Mouse (Mus musculus) intestine, embryonic 14.5 days (tissue): ENCODE results near the gene Smtnl1. TPM values are rescaled to one million over a fixed set of nuclear protein-coding genes. Genes with fewer than 3 reads are reported as not detected.

Experiments
- ATAC-seq: fragments of 200-750 bp; cut with Nextera tagmentation; replicated peaks from 2 replicates; pipeline ENCODE4 v1.8.0; 2017; ENCODE audit warnings: low read depth, moderate number of reproducible peaks, moderate TSS enrichment, moderate library complexity; ENCODE audit not compliant: low FRiP score, low TSS enrichment
- DNase-seq: peaks from one replicate; pipeline ENCODE4 v3.0.0-alpha.2; 2018; ENCODE audit warnings: low spot score
- H3K27ac ChIP-seq: fragments of 300-500 bp; sonication (generic); 2 replicates; pipeline ENCODE4 v1.5.1; 2014; ENCODE audit warnings: low read depth, mild to moderate bottlenecking, control low read depth
- H3K27me3 ChIP-seq: fragments of 300-500 bp; sonication (generic); replicated peaks from 2 replicates; pipeline ENCODE4 v1.6.1; 2014; ENCODE audit warnings: low read length, control low read depth; ENCODE audit not compliant: control insufficient read depth, insufficient read depth
- H3K36me3 ChIP-seq: fragments of 300-500 bp; sonication (generic); 2 replicates; pipeline ENCODE4 v1.6.1; 2014; ENCODE audit warnings: low read length, control low read depth; ENCODE audit not compliant: control insufficient read depth, insufficient read depth
- H3K4me1 ChIP-seq: fragments of 300-500 bp; sonication (generic); replicated peaks from 2 replicates; pipeline ENCODE4 v1.6.1; 2014; ENCODE audit warnings: low read length, control low read depth, mixed read lengths; ENCODE audit not compliant: control insufficient read depth, insufficient read depth
- H3K4me2 ChIP-seq: fragments of 300-500 bp; sonication (generic); 2 replicates; pipeline ENCODE4 v1.6.1; 2014; ENCODE audit warnings: low read length
- H3K4me3 ChIP-seq: fragments of 300-500 bp; sonication (generic); 2 replicates; pipeline ENCODE4 v1.5.1; 2014; ENCODE audit warnings: low read depth, low read length, control low read depth, mixed read lengths
- H3K9ac ChIP-seq: fragments of 300-500 bp; sonication (generic); 2 replicates; pipeline ENCODE4 v1.6.1; 2014; ENCODE audit warnings: mild to moderate bottlenecking, low read length
- H3K9me3 ChIP-seq: fragments of 300-500 bp; sonication (generic); 2 replicates; pipeline ENCODE4 v1.6.1; 2016; ENCODE audit warnings: low read length, control low read depth; ENCODE audit not compliant: control insufficient read depth
- WGBS: fragments of 180-500 bp; shearing (Covaris S2); extraction: QIAGEN DNeasy Blood & Tissue Kit; methylation state at CpG from one replicate; pipeline ENCODE4 v1.1.7; 2014; 5-methylcytosine and 5-hydroxymethylcytosine counted together
- polyA plus RNA-seq: library from polyadenylated mRNA; unstranded; fragments of >200 nt; fragmentation: Nextera tagmentation; extraction: Ambion mirVana; gene quantifications from 2 replicates; pipeline ENCODE4 v1.2.1, GENCODE M21; 2014

Smtnl1 gene
- polyA plus RNA-seq, 1 experiment from 2014 or later = not detected

- no peaks in the 10 kb centered on the region for H3K36me3 ChIP-seq
- no peak overlapping the region for H3K9ac ChIP-seq
- H3K9me3 ChIP-seq = no peaks in the 10 kb centered on the region
- H3K27ac ChIP-seq = no peak overlapping the region
- H3K4me3 ChIP-seq = no peak overlapping the region
- 76% methylated on average over 3 of the region's 3 CpGs for WGBS
- ATAC-seq (no peak), DNase-seq (no peak)
- no peak overlapping the region for H3K4me2 ChIP-seq
- no peaks in the 10 kb centered on the region for H3K4me1 ChIP-seq
- no peaks in the 10 kb centered on the region for H3K27me3 ChIP-seq
Measured at GRCm38 (mm10) chr2:84793154-84793553, 29.3 kb downstream of the Smtnl1 start.

- Histone ChIP-seq H3K4me2 (no peak overlapping the region), H3K27ac (no peak overlapping the region), H3K9ac (no peak overlapping the region), H3K4me3 (no peak overlapping the region), H3K36me3 (no peaks in the 10 kb centered on the region), H3K27me3 (no peaks in the 10 kb centered on the region), H3K9me3 (no peaks in the 10 kb centered on the region), H3K4me1 (no peaks in the 10 kb centered on the region)
- no peak for ATAC-seq
- no peak for DNase-seq
- WGBS = 56% methylated on average over 3 of the region's 3 CpGs
Measured at GRCm38 (mm10) chr2:84792516-84792915, 29.9 kb downstream of the Smtnl1 start.

- Histone ChIP-seq H3K9me3 (no peaks in the 10 kb centered on the region), H3K4me3 (no peak overlapping the region), H3K27ac (no peak overlapping the region), H3K9ac (no peak overlapping the region), H3K4me1 (no peaks in the 10 kb centered on the region), H3K27me3 (no peaks in the 10 kb centered on the region), H3K4me2 (no peak overlapping the region), H3K36me3 (no peaks in the 10 kb centered on the region)
- WGBS = 59% methylated on average over 9 of the region's 9 CpGs
- no peak for DNase-seq
- no peak for ATAC-seq
Measured at GRCm38 (mm10) chr2:84790418-84790817, 32.0 kb downstream of the Smtnl1 start.

- Histone ChIP-seq H3K4me3 (no peak overlapping the region), H3K27me3 (no peaks in the 10 kb centered on the region), H3K9me3 (no peaks in the 10 kb centered on the region), H3K9ac (no peak overlapping the region), H3K4me1 (no peaks in the 10 kb centered on the region; the same call in 1 of the 2 replicates), H3K36me3 (no peaks in the 10 kb centered on the region), H3K4me2 (no peak overlapping the region), H3K27ac (no peak overlapping the region)
- DNase-seq (no peak), ATAC-seq (no peak)
- 79% methylated on average over 3 of the region's 3 CpGs for WGBS
Measured at GRCm38 (mm10) chr2:84788316-84788715, 34.1 kb downstream of the Smtnl1 start.

GRCm38 (mm10) chr2:84783840-84784566, 38.4 kb downstream of the Smtnl1 start:
- Histone ChIP-seq H3K27ac (peak overlapping the region; percentile 69), H3K36me3 (no peaks in the 10 kb centered on the region), H3K9me3 (no peaks in the 10 kb centered on the region), H3K9ac (no peak overlapping the region), H3K27me3 (no peaks in the 10 kb centered on the region), H3K4me2 (no peak overlapping the region), H3K4me1 (no peaks in the 10 kb centered on the region; the same call in 1 of the 2 replicates), H3K4me3 (no peak overlapping the region)
- DNase-seq (no peak), ATAC-seq (peak; percentile 66; the same call in 1 of the 2 replicates)
- 53% methylated on average over 3 of the region's 3 CpGs for WGBS

GRCm38 (mm10) chr2:84783315-84783714, 39.1 kb downstream of the Smtnl1 start:
- DNase-seq (no peak), ATAC-seq (no peak)
- Histone ChIP-seq H3K9ac (no peak overlapping the region), H3K4me1 (no peaks in the 10 kb centered on the region; the same call in 1 of the 2 replicates), H3K9me3 (no peaks in the 10 kb centered on the region), H3K27me3 (no peaks in the 10 kb centered on the region), H3K36me3 (no peaks in the 10 kb centered on the region), H3K4me3 (no peak overlapping the region), H3K27ac (no peak overlapping the region; the same call in 1 of the 2 replicates), H3K4me2 (no peak overlapping the region)
- 88% methylated on average over 1 of the region's 1 CpGs for WGBS

- Histone ChIP-seq H3K4me2 (no peak overlapping the region), H3K27me3 (no peaks in the 10 kb centered on the region), H3K9ac (no peak overlapping the region), H3K4me1 (peaks cover 7% of the 10 kb centered on the region), H3K4me3 (no peak overlapping the region), H3K27ac (no peak overlapping the region), H3K36me3 (no peaks in the 10 kb centered on the region), H3K9me3 (no peaks in the 10 kb centered on the region)
- ATAC-seq (no peak), DNase-seq (no peak)
- 57% methylated on average over 6 of the region's 6 CpGs for whole genome bisulfite sequencing
Measured at GRCm38 (mm10) chr2:84779210-84779609, 43.2 kb downstream of the Smtnl1 start.

- Histone ChIP-seq H3K27me3 (no peaks in the 10 kb centered on the region), H3K9me3 (no peaks in the 10 kb centered on the region), H3K4me1 (peaks cover 13% of the 10 kb centered on the region), H3K27ac (no peak overlapping the region), H3K9ac (no peak overlapping the region), H3K4me3 (no peak overlapping the region), H3K36me3 (no peaks in the 10 kb centered on the region), H3K4me2 (no peak overlapping the region)
- ATAC-seq (no peak), DNase-seq (no peak)
- 54% methylated on average over 3 of the region's 3 CpGs for WGBS
Measured at GRCm38 (mm10) chr2:84777706-84778105, 44.7 kb downstream of the Smtnl1 start.

- WGBS = 81% methylated on average over 6 of the region's 6 CpGs
- Histone ChIP-seq H3K4me1 (peaks cover 13% of the 10 kb centered on the region), H3K27ac (no peak overlapping the region), H3K9me3 (no peaks in the 10 kb centered on the region), H3K4me3 (no peak overlapping the region), H3K4me2 (no peak overlapping the region), H3K36me3 (no peaks in the 10 kb centered on the region), H3K9ac (no peak overlapping the region), H3K27me3 (no peaks in the 10 kb centered on the region)
- DNase-seq (no peak), ATAC-seq (no peak)
Measured at GRCm38 (mm10) chr2:84775665-84776064, 46.8 kb downstream of the Smtnl1 start.
